Mouse (Mus musculus): ENCODE measurements at regions not wholly inside any gene's neighbourhood (a gene's known extent, or its start where the extent isn't known, plus 50 kb on each side); places are given as distances from the start of the nearest gene placed in this dataset.

- TF ChIP-seq CTCF (IDR thresholded peaks at IDR 0.05; ENCODE audit: low read depth, low read length) (no peak), POLR2A (IDR thresholded peaks at IDR 0.05; ENCODE audit: borderline replicate concordance, low read depth, low read length) (no peak)
These were observed 52.2 kb upstream of the Chd2 start for GRCm38 (mm10) chr7:73593645-73594385.

All from bone marrow macrophage, adult 2 months (primary cell).